In genomic region chr13:53652826-53653225, GRCm38 (mm10) we compare ENCODE assay signal across 19 mouse cellular contexts.
"Had no signal": no experiment of that assay in that cellular context is flagged by ENCODE, and none has a peak within 500 bp of the region (broad histone marks: within the 10 kb centered on the region; RNA-seq: fewer than 3 reads in every experiment).

No protein-coding gene starts in this region.

- H3K36me3 ChIP-seq: midbrain, embryonic 10.5 days; midbrain, embryonic 12.5 days; neural tube, embryonic 13.5 days; neural tube, embryonic 15.5 days had no signal

- DNase-seq: lung, adult 18-20 months; lung, embryonic 14.5 days; lung, postnatal 10 days; lung, postnatal 4 days; midbrain, embryonic 14.5 days; retina, postnatal 1 day; right cerebral cortex, adult 18-20 months; right cerebral cortex, postnatal 25 days; right cerebral cortex, postnatal 4 days; spleen, adult 18-20 months; thymus, adult 18-20 months; thymus, postnatal 14 days; thymus, postnatal 36 days had no signal

- H3K27ac ChIP-seq: midbrain, embryonic 10.5 days; midbrain, embryonic 12.5 days; neural tube, embryonic 13.5 days; neural tube, embryonic 15.5 days had no signal

- H3K9ac ChIP-seq: lung, embryonic 14.5 days; midbrain, embryonic 12.5 days; neural tube, embryonic 13.5 days; neural tube, embryonic 15.5 days had no signal

- H3K4me3 ChIP-seq: midbrain, embryonic 10.5 days; midbrain, embryonic 12.5 days; myocyte; neural tube, embryonic 13.5 days; neural tube, embryonic 15.5 days had no signal

- H3K9me3 ChIP-seq: midbrain, embryonic 10.5 days; midbrain, embryonic 12.5 days; neural tube, embryonic 13.5 days; neural tube, embryonic 15.5 days had no signal

- ATAC-seq: midbrain, embryonic 16.5 days had no signal

- H3K4me2 ChIP-seq: lung, embryonic 14.5 days; midbrain, embryonic 12.5 days; neural tube, embryonic 13.5 days; neural tube, embryonic 15.5 days had no signal

- H3K27me3 ChIP-seq: neural tube, embryonic 13.5 days; neural tube, embryonic 15.5 days had no signal

- H3K4me1 ChIP-seq: midbrain, embryonic 12.5 days; neural tube, embryonic 13.5 days; neural tube, embryonic 15.5 days had no signal
